Mouse (Mus musculus) CH12.LX (cell line): Measurements from ENCODE around the gene Rtl5.

Experiments used
- CTCF ChIP-seq, 2 experiments: IDR thresholded peaks in 1 of 2; conservative IDR thresholded peaks in 1 of 2; 2 replicates each; pipeline ENCODE4 v1.5.1; 2011 to 2012; ENCODE audit warnings: low read depth in 2 of 2, low read length in 2 of 2, improper control_type of control experiment in 1 of 2, inconsistent platforms in 1 of 2, mild to moderate bottlenecking in 1 of 2, moderate library complexity in 1 of 2
- KAT2A ChIP-seq: IDR thresholded peaks from 2 replicates; pipeline ENCODE4 v1.6.1; 2012; ENCODE audit warnings: low read length, improper control_type of control experiment, inconsistent platforms; ENCODE audit not compliant: insufficient replicate concordance
- MAX ChIP-seq: IDR thresholded peaks from 2 replicates; pipeline ENCODE4 v1.6.1; 2011; ENCODE audit warnings: low read length, improper control_type of control experiment
- MEF2A ChIP-seq: IDR thresholded peaks from 2 replicates; pipeline ENCODE4 v1.6.1; 2014; ENCODE audit warnings: low read depth, mild to moderate bottlenecking, inconsistent platforms, low read length, improper control_type of control experiment, borderline replicate concordance
- NRF1 ChIP-seq: IDR thresholded peaks from 2 replicates; pipeline ENCODE4 v1.6.1; 2014; ENCODE audit warnings: low read depth, mild to moderate bottlenecking, inconsistent platforms, low read length, improper control_type of control experiment, moderate library complexity
- SIN3A ChIP-seq: IDR thresholded peaks from 2 replicates; pipeline ENCODE4 v1.6.1; 2012; ENCODE audit warnings: low read length, improper control_type of control experiment, inconsistent platforms
- UBTF ChIP-seq: IDR thresholded peaks from 2 replicates; pipeline ENCODE4 v1.6.1; 2012; ENCODE audit warnings: low read depth, mild to moderate bottlenecking, inconsistent platforms, low read length, improper control_type of control experiment, moderate library complexity

DNA sequence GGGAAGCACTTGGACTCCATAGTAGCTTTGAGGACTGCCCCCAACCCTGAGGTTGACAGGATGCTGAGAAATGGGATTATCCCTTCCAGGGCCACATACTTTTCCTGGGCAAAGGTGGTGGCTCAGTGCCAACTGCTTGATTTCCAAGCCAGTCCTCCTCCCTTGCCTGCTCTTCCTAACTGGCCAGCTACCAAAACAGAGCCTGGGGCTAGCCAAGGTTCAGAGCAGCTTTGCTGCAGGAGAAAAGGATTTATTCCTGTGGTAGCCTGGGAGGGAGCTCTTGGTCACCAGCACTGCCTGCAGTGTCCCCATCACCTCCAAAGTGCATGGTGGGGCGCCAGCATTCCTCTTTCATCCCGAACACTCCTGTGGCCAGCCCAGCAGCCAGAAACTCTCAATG, 33.6 kb downstream of the Rtl5 start:
- TF ChIP-seq CTCF (conservative IDR thresholded peaks at IDR 0.05 in 1 of 2, IDR thresholded peaks at IDR 0.05 in 1 of 2; ENCODE audit: low read depth in 2 of 2, low read length in 2 of 2) (no peak), MAX (no peak), UBTF (no peak), MEF2A (no peak), SIN3A (no peak), KAT2A (no peak), NRF1 (no peak)
